Mouse (Mus musculus) thymus, postnatal 25 days (tissue): ENCODE measurements around the gene Gm17469.
"Not testable (repeated sequence)": the region's sequence is repeated elsewhere in the genome, so short reads cannot be mapped to it uniquely, and the experiment has no call there.

Experiments used
- DNase-seq: peaks from one replicate; pipeline ENCODE4 v3.0.0; 2022

Gm17469 gene

GRCm38 (mm10) chrX:124629593-124629992, at the start of gene Gm17469:
TSS of gene Gm17469 (plus strand) at chrX:124629893.
- not testable (repeated sequence) for DNase-seq
